Mouse (Mus musculus): ENCODE data around the gene Fam43a. TPM values are rescaled to one million over a fixed set of nuclear protein-coding genes. Genes with fewer than 3 reads are reported as not detected.

Fam43a gene
- polyA plus RNA-seq, 1 experiment from 2014 or later = 11.0 TPM

- Histone ChIP-seq H3K4me3 (no peak overlapping the region), H3K27ac (no peak overlapping the region), H3K4me1 (no peaks in the 10 kb centered on the region), H3K27me3 (ENCODE audit: low read depth, poor library complexity, severe bottlenecking) (no peaks in the 10 kb centered on the region), H3K36me3 (peaks cover 100% of the 10 kb centered on the region), H3K9me3 (replicated peaks) (no peaks in the 10 kb centered on the region)
- 92% methylated on average over 1 of the region's 1 CpGs for WGBS
- no peak for DNase-seq (ENCODE audit: low spot score)
Measured at GRCm38 (mm10) chr16:30576392-30576791, 23.1 kb upstream of the Fam43a start.

GRCm38 (mm10) chr16:30580765-30581164 is 18.8 kb upstream of the Fam43a start:
- H3K9me3 ChIP-seq (replicated peaks) = no peaks in the 10 kb centered on the region
- H3K4me3 ChIP-seq = no peak overlapping the region
- peaks cover 100% of the 10 kb centered on the region for H3K36me3 ChIP-seq
- no peaks in the 10 kb centered on the region for H3K4me1 ChIP-seq
- H3K27me3 ChIP-seq (ENCODE audit: low read depth, poor library complexity, severe bottlenecking) = no peaks in the 10 kb centered on the region
- DNase-seq (ENCODE audit: low spot score) = no peak
- H3K27ac ChIP-seq = no peak overlapping the region
- WGBS = 95% methylated on average over 5 of the region's 5 CpGs

DNA sequence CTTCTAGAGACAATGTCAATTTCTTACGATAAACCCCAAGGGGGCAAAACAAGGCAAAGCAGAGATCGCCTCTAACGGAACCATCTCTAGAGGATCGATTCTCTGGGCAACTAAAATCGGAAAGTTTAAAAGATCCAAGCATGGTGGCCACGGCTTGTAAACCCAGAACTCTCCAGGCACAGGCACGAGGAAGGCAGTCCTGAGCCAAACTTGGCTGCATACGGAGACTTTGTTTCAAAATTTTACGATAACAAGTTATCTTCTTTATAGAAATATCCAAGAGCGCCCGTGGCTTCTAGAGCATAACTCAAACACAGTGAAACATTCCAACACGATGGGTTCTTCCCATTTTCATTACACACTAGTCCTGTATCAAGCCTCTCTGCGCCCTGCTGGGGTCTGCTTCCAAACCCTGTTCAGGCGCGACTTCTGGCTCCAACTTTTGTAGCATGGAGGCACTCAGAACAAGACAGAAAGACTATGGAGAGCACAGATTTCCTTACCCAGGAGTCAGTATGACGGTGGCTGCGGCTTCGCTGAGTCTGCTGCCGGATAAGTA is 12.5 kb upstream of the Fam43a start:
- Histone ChIP-seq H3K4me3 (peak overlapping the region; percentile 81), H3K36me3 (peaks cover 37% of the 10 kb centered on the region), H3K4me1 (peaks cover 14% of the 10 kb centered on the region), H3K27ac (peak overlapping the region; percentile 93), H3K9me3 (replicated peaks) (no peaks in the 10 kb centered on the region), H3K27me3 (ENCODE audit: low read depth, poor library complexity, severe bottlenecking) (no peaks in the 10 kb centered on the region)
- DNase-seq (ENCODE audit: low spot score) = no peak
- 3% methylated on average over 19 of the region's 19 CpGs for WGBS

- 4% methylated on average over 35 of the region's 35 CpGs for WGBS
- no peaks in the 10 kb centered on the region for H3K9me3 ChIP-seq (replicated peaks)
- H3K4me1 ChIP-seq = peaks cover 14% of the 10 kb centered on the region
- peak within 1 kb of the TSS; percentile 81 for H3K4me3 ChIP-seq
- H3K27ac ChIP-seq = peak within 1 kb of the TSS; percentile 93
- peak; percentile 91 for DNase-seq (ENCODE audit: low spot score)
- peaks cover 30% of the 10 kb centered on the region for H3K36me3 ChIP-seq
- no peaks in the 10 kb centered on the region for H3K27me3 ChIP-seq (ENCODE audit: low read depth, poor library complexity, severe bottlenecking)
Measured at GRCm38 (mm10) chr16:30587494-30588327, 11.8 kb upstream of the Fam43a start, which contains the start of gene Lsg1. Lsg1 (minus strand) TSS chr16:30587592.

GRCm38 (mm10) chr16:30590264-30591209 is 9.0 kb upstream of the Fam43a start:
- Histone ChIP-seq H3K36me3 (peaks cover 2% of the 10 kb centered on the region), H3K4me1 (peaks cover 14% of the 10 kb centered on the region), H3K4me3 (no peak overlapping the region), H3K27ac (no peak overlapping the region), H3K27me3 (ENCODE audit: low read depth, poor library complexity, severe bottlenecking) (peaks cover 14% of the 10 kb centered on the region), H3K9me3 (replicated peaks) (no peaks in the 10 kb centered on the region)
- DNase-seq (ENCODE audit: low spot score) = no peak
- WGBS = 43% methylated on average over 7 of the region's 7 CpGs

GRCm38 (mm10) chr16:30591990-30592389 is 7.5 kb upstream of the Fam43a start:
- no peaks in the 10 kb centered on the region for H3K9me3 ChIP-seq (replicated peaks)
- H3K27ac ChIP-seq = no peak overlapping the region
- peaks cover 9% of the 10 kb centered on the region for H3K4me1 ChIP-seq
- no peak overlapping the region for H3K4me3 ChIP-seq
- H3K36me3 ChIP-seq = no peaks in the 10 kb centered on the region
- no peak for DNase-seq (ENCODE audit: low spot score)
- H3K27me3 ChIP-seq (ENCODE audit: low read depth, poor library complexity, severe bottlenecking) = peaks cover 27% of the 10 kb centered on the region
- 46% methylated on average over 3 of the region's 3 CpGs for WGBS

- Histone ChIP-seq H3K27ac (no peak overlapping the region), H3K4me3 (no peak overlapping the region), H3K4me1 (peaks cover 24% of the 10 kb centered on the region), H3K9me3 (replicated peaks) (no peaks in the 10 kb centered on the region), H3K27me3 (ENCODE audit: low read depth, poor library complexity, severe bottlenecking) (peaks cover 36% of the 10 kb centered on the region), H3K36me3 (no peaks in the 10 kb centered on the region)
- no peak for DNase-seq (ENCODE audit: low spot score)
- 60% methylated on average over 3 of the region's 3 CpGs for WGBS
Measured at GRCm38 (mm10) chr16:30595356-30595755, 4.2 kb upstream of the Fam43a start.

DNA sequence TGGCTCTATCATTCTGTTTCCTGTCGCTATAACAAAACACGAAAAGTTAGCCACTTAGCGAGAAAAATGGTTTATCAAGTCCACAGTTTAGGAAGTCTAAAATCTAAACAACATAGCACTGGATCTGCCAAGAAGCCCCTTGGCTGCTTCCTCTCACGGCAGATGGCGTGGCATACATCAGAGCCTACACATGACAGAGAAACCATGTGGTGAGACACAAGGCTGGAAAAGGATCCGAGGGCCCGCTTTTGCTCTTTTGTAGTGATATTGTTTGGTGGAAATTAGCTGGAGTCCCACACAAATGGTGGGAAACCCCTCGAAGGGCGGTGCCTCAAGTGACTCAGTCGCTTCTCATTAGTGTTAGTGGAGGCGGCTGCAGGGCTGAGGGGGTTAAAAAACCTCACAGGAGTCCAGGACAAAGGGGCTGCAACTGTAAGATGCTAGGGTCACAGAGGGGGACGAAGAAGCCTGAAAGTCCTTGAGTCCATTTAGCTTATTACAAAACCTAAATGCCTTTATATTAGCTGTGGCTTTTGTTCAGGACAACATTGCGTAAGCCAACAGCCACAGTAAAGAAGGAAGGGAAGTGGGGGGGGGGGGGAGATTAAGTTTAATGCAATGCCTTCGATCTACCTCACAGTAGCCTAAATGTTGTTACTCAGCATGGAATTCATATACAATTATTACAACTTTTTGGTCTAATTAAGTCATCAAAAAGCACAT is 3.5 kb upstream of the Fam43a start:
- Histone ChIP-seq H3K36me3 (no peaks in the 10 kb centered on the region), H3K4me3 (no peak overlapping the region), H3K27me3 (ENCODE audit: low read depth, poor library complexity, severe bottlenecking) (peaks cover 40% of the 10 kb centered on the region), H3K4me1 (peaks cover 30% of the 10 kb centered on the region), H3K27ac (no peak overlapping the region), H3K9me3 (replicated peaks) (no peaks in the 10 kb centered on the region)
- DNase-seq (ENCODE audit: low spot score) = no peak
- WGBS = 81% methylated on average over 14 of the region's 14 CpGs

DNA sequence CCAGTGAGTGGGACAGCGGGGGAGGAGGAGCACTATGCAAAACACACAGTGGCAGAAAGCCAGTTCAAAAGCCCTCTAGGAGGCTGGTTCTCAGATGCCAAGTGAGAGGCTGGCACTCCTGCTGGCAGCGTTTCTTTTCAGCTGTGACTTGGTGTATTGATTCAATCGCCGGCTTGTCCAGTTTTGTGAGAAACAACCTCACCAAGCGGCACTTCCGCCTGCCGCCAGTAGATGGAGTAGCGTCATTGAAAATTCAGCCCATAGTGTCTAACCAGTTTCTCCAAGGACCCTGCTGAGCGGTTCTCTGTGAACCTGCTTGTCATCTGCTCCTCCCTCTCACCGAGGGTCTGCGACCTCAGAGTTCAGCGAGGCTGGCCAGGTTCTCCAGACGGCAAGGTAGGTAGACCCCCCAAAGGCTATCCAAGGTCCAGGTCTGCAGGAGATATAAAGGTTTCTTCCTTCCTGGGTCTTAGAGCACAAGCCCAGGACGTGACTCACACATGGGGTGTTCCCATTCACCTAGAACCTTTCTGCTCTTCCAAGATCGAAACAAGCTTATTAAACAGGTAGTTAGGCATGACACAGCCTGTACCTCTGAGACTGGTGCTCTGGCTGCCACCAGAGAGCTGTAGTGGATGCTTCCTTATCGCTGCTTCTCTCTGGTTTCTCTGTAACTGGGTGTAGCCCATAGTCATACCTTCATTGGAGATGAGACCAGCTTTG is 2.4 kb upstream of the Fam43a start:
- 15% methylated on average over 16 of the region's 16 CpGs for WGBS
- H3K36me3 ChIP-seq = no peaks in the 10 kb centered on the region; the same call in 1 of the 2 replicates
- peaks cover 50% of the 10 kb centered on the region for H3K27me3 ChIP-seq (ENCODE audit: low read depth, poor library complexity, severe bottlenecking)
- DNase-seq (ENCODE audit: low spot score) = peak; percentile 93
- no peak overlapping the region for H3K27ac ChIP-seq
- H3K4me1 ChIP-seq = peaks cover 42% of the 10 kb centered on the region
- H3K4me3 ChIP-seq = no peak overlapping the region
- no peaks in the 10 kb centered on the region for H3K9me3 ChIP-seq (replicated peaks)

- DNase-seq (ENCODE audit: low spot score) = peak; percentile 78
- H3K4me3 ChIP-seq = peak overlapping the region; percentile 69
- no peaks in the 10 kb centered on the region; the same call in 1 of the 2 replicates for H3K36me3 ChIP-seq
- H3K9me3 ChIP-seq (replicated peaks) = no peaks in the 10 kb centered on the region
- under 1% methylated on average over 53 of the region's 53 CpGs for WGBS
- peaks cover 36% of the 10 kb centered on the region for H3K27me3 ChIP-seq (ENCODE audit: low read depth, poor library complexity, severe bottlenecking)
- peak overlapping the region; percentile 86 for H3K27ac ChIP-seq
- peaks cover 76% of the 10 kb centered on the region for H3K4me1 ChIP-seq
Measured at GRCm38 (mm10) chr16:30600431-30601045, 1.0 kb downstream of the Fam43a start.

DNA sequence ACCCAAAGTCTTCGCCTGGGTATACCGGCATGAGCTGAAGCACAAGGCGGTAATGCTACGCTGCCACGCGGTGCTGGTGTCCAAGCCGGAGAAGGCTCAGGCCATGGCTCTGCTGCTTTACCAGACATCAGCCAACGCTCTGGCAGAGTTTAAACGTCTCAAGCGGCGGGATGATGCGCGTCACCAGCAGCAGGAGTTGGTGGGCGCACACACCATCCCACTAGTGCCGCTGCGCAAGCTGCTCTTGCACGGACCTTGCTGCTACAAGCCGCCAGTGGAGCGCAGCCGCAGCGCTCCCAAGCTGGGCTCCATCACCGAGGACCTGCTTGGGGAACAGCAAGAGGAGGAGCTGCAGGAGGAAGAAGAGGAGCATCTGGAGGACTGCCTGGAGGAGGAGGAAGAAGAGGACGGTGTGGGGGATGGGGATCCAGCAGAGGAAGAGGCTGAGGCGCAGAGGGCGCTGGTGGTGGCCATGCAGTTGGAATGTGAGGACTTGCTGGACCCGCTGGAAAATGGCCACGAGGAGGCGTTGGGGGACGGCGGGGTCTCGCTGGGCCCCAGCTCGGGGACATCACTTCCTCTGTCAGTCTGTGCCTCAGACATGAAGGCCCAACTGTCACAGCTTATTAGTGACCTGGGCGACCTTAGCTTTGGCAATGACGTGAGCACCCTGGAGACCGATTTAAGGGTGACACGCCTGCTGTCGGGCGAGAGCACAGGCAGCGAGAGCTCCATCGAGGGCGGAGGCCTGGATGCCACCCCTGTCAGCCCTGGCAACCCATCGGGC is 1.7 kb downstream of the Fam43a start:
- Histone ChIP-seq H3K36me3 (no peaks in the 10 kb centered on the region; the same call in 1 of the 2 replicates), H3K4me1 (peaks cover 83% of the 10 kb centered on the region), H3K27me3 (ENCODE audit: low read depth, poor library complexity, severe bottlenecking) (peaks cover 29% of the 10 kb centered on the region), H3K4me3 (peak overlapping the region; percentile 69), H3K27ac (peak overlapping the region; percentile 86), H3K9me3 (replicated peaks) (no peaks in the 10 kb centered on the region)
- DNase-seq (ENCODE audit: low spot score) = peak; percentile 82
- WGBS = 9% methylated on average over 42 of the region's 42 CpGs

All from limb, embryonic 10.5 days (tissue).